Mouse (Mus musculus): Measurements from ENCODE around the gene Camk1d. TPM values are rescaled to one million over a fixed set of nuclear protein-coding genes. Genes with fewer than 3 reads are reported as not detected.
A peak's percentile ranks its signal among the peaks of the same experiment; 100 is the strongest.

Gene Camk1d
- total RNA-seq, 2 experiments from 2014 or later: 0.96 to 2.0 TPM

DNA sequence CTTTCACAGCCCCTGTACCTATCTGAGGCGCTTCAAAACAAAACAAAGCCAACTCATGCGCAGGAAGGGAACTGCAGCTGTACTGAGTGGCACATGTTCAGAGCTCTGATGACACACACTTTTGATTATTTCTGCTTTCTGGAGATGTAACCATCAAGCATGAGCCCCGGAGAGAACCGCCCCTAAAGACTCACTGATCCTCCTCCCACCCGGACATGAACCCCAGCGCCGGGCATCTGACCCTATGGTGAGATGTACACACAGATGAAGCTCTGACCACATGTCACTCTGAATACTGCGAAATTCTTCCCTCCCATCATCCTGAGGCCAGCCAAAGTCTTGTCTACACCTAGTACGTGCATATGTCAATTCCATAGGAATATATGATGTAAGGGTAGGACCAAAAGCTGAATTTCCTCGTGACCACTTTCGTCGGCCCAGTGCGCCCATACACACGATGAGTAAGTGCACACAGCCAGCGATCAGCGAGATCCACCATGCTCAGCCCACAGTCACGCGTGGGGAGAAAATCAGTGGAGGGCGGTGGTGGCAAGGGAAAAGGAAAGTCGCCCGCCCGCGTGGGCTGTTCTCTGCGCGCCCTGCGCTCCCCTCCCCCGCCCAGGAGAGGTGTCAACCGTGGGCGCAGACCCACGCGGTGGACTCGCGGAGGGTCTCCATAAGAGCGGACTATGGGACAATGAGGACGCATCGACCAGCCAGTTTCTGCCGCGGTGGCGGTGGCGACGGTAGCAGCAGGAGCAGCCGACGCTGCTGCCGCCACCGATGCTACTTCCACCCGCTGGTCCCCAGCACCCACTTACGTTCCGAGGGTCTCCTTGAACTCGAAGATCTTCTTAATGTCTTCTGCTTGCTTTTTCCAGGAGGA is 747 bp downstream of the Camk1d start:
- DNase-seq: peak in 1 of 2 experiments; percentile 8
- intact Hi-C loops (cut with DNase I): no loop called here

DNA sequence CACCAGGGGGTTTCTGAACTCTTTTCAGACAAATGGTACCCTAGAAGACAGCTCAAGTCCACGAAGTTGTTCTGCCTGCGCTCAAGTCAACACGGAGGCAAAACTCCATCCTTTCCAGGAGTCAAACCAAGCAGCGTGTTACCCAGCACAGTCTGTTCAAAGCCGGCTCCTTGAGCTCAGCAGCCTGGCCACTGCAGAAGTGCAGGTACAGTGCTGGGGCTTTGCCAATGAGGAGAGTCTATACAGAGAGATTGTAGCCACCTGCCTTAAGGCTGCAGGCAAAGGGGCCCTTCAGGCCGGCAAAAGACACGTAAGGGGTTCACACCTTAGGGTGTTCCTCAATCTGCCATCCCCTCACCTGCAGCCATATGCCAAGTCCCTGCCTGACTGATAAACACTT is 2.1 kb downstream of the Camk1d start:
- intact Hi-C loops (cut with DNase I): no loop called here
- DNase-seq: no peak

DNA sequence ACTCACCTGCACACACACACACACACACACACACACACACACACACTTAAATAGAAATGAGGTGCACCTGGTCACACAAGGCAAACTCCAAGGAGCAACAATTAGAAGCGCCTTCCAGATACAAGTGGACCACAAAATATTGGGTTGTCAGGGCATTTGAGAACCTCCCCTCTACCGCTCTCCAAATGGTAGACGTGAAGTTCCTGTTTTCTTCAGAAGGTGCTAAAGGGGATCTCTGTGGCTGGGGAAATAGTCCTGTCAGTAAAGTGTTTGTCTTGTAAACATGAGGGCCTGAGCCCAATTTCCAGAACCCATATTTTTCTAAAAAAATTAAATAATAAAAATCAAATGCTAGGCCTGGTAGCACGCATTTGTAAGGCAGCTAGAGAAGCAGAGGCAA is 4.4 kb downstream of the Camk1d start:
- intact Hi-C loops (cut with DNase I): no loop called here
- no peak for DNase-seq

DNA sequence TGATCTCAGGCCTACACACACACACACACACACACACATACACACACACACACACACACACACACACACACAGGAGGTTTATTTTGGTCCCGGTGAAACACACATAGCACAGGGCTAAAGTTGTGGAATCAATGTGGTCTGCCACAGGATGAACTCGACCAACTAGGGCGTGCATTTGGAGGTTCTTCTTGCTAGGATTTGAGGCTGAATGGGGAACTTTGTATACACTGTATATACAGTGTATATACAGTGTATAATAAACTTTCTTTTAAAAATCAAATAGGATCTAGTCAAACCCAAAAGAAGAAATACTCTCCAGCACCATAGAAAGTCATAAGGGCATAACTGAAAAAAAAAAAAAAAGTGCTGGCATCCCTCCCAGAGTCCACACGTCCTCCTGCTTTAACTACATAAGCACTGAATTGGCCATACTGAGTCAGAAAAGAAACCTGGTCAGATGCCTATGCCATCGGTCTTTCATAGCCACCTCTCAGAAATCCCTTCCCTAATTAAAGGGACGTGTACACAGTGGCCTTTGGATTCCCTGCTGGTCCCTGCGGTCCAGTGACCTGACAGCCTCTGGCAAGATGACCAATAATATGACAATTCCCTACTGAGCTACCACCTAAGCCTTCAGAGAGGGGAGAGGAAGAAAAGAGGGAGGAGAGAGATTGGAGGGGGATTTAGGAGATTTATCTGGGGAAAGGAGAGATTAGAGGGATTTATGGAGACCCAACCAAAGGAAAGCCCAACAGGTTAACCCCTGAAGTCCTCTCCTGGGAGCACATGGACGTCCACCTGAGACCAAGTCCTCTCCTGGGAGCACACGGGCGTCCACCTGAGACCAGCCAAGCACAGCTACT is 6.2 kb downstream of the Camk1d start:
- no peak for DNase-seq

DNA sequence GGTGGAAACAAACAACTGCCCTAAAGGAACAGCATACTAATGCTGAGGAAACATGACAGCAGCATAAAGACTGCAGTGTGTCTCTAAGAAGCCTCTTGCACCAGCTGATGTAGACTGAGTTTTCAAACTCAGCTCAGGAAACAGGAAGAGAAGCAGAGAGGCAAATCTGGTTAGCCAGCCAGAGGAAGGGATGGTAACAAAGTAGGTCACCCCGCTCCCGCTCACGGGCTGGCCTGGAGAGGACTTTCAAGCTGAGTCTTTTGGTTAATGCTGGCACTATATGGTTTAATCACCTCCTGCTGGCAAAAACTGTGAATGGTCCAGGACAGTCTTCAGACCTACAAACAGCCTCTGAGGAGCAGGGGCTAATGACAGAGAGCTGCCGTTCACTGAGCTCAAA is 7.7 kb downstream of the Camk1d start:
- intact Hi-C loops (cut with DNase I): no loop called here

More for the DNA sequence above, 6.2 kb downstream of the Camk1d start:
- intact Hi-C loops (cut with DNase I): no loop called here

DNA sequence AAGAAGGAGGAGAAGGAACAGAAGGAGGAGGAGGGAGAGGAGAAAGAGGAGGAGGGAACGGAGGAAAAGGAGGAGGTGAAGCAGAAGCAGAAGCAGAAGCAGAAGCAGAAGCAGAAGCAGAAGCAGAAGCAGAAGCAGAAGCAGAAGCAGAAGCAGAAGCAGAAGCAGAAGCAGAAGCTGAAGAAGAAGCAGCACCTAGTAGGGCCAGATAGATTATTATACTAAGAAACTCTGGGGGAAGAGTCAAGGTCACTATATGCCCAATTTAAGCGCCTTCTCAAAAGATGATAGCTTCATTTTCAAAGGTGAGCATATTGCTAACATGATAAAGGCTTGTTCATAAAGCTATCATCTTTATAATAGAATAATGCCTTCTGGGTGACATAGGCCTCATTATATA is 11.9 kb downstream of the Camk1d start:
- intact Hi-C loops (cut with DNase I): no loop called here
- DNase-seq: no peak

More for the DNA sequence above, 7.7 kb downstream of the Camk1d start:
- DNase-seq: no peak

DNA sequence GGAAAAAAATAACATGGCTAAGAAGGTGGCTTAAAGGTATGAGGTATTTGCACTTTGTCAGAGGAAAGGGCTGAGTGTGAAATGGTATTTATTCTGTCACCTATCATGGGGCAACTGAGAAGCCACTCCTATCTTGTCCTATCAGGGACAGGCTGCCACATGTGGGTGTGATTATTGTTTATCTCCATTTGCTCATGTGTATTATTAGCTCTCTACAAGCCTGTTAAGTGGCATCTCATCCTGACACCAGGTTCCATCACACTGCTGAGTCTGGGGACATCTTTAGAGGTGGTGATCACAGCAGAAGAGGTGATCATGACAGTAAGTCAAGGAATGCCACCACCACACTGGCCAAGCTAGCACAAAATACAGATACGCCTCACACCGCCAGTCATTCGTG is 13.4 kb downstream of the Camk1d start:
- intact Hi-C loops (cut with DNase I): no loop called here
- DNase-seq: no peak

DNA sequence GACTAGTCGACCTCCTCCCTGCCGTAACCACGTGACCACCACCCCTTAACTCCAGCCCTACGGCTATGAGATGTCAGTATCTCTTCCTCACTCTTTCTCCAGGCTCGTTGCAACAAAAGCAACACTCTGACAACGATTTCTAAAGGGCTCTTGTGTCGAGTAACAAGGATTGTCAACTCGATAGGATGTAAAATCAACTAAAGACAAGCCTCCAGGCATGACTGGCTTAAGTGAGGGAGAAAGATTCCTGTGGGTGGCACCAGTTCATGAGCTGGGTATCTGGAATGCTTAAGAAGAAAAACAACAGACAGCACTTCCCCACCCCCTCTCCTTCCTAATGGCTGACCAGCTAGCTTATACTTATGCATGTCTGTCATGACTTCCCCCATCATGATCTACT is 15.9 kb downstream of the Camk1d start:
- no peak for DNase-seq
- intact Hi-C loops (cut with DNase I): no loop called here

DNA sequence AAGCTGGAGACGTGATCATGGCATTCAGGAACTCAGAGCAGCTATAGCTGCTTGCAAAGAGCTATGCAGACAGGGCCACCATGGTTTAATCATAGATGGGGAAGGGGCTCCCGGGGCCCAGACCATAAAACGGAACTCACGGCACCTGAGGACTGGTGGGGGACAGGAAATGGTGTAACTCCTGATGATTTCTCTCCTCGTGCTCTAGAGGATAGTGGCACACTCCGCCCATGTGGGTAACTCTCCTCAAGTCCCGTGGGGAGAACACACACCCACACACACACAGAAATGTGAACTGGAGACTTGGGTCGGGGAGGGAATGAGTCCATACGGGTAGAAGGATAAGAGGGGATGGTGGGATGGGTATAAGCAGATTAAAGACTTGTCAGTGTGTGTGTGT is 20.2 kb downstream of the Camk1d start:
- no peak for DNase-seq
- intact Hi-C loops (cut with DNase I): no loop called here

DNA sequence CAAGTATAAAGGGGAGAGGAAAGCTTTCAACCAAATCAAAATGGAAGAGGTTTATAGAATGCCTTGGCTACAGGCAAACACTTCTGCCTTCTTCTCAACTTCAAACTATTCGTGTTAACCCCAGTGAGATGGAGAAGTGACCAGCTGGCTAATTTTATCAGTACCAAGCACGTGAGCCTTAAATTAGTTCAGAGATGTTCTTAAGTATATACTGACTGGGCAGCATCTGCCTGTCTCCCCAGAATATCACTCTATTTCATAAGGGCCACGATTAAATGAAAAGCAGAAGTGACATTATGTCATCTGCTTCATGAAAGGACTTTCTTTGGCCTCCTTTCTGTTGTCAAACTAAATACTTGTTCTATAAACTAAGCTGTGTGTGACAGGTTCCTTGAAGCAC is 22.6 kb downstream of the Camk1d start:
- no peak for DNase-seq
- intact Hi-C loops (cut with DNase I): no loop called here

DNA sequence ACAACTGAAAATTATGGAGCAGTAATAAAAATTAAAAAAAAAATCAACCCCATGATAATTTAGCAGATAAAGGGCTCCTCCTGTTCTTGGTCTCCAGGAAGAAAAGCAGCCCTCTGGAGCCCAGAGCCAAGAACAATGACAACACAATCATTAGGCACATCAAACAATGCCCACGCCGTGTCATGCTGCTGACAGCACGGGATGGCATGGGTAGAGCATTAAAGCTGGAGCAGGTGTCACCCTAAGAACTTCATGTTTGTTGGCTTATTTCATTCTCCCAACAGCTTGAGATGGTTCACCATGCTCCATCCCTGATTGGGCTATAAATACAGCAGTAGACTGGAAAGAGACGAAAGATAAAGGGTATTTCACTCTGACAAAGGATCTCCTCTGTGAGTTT is 30.9 kb downstream of the Camk1d start:
- intact Hi-C loops (cut with DNase I): no loop called here
- DNase-seq: no peak

DNA sequence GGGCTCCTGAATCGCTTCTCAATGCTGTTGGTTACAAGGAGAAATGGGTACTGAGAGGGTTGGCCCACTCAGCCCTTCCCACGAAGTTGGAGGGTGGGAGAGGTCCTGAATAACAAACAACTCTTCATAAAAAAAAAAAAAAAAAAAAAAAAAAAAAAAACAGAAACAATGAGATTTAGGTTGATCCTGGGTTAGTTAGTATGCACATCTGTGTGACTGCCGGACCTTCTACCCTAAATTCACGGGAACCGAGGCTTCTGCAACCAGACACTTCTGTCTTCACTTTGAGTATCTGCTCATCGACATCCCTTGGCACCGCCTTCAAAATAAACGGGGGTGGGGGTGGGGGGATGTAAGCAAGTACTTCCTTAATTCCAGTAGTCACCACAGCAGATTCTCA is 32.4 kb downstream of the Camk1d start:
- DNase-seq: no peak
- intact Hi-C loops (cut with DNase I): no loop called here

DNA sequence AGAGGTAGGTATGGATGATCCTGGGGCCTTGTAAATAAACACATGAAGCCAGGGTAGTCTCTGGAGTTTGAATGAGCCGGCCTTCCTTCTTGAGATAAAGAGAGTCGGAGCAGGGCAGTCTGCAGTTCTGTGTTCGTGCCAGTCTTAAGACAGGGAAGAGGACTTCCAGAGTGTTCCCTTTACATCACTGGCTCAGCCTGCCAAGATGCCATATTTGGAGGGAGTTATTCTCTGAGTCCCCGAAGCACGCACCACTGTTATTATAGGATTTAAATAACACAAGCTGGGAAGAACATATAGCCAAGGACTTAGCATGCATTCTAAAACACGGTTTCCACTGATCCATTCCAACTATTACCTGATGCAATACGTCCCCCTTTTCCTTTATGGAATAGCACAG is 33.0 kb downstream of the Camk1d start:
- DNase-seq: no peak
- intact Hi-C loops (cut with DNase I): no loop called here

DNA sequence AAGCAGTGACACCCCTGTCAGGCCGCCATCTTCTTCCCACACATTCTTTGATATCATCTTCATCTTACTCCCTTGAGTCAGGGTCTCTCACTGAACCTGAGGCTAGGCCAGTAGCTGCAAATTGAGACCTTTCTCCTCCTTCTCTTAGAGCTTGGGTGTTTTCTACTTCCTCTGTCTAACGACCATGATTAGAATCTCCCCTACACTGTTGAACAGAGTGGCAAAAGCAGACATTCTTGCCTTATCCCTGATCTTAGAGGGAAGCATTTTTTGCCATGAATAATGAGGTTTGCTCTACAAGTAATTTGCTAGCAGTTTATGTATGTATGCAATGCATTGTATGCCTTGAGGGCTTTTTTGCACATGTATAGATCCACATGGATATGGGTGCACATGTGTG is 35.3 kb downstream of the Camk1d start:
- DNase-seq: no peak
- intact Hi-C loops (cut with DNase I): no loop called here

DNA sequence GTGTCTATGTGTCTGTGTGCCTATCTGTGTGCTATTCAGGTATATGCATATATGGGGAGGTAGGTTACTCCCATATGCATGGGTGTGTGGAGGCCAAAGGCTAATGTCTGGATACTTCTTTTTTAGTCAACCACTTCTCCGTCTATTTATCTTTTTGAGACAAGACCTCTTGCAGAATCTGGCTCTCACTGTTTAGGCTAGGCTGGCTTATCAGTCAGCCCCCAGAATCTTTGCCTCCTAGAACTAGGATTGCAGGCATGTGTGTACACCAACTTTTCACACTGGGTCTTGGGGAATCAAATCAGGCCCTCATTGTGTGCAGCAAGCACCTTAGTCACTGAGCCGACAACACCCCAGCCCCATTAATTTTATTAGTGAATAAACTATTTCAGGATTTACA is 36.8 kb downstream of the Camk1d start:
- DNase-seq: no peak
- intact Hi-C loops (cut with DNase I): no loop called here

DNA sequence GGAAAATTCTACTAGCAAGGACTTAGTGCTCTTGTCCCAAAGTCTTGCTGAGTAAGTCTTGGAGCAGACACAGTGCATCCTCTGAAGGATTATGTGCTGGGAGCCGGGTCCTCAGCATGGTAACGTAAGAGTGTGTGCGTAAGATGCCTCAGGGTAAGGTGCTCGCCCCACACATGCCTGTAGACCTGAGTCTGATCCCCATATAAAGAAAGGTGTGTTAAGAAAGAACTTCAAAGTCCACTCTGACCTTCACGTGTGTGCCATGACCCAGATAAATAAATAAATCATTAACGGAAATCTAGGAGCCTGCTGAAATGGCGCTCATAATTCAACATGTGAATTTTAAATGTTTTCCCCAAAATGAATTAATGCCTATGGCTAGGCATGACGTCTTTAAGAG is 37.5 kb downstream of the Camk1d start:
- DNase-seq: no peak
- intact Hi-C loops (cut with DNase I): no loop called here

DNA sequence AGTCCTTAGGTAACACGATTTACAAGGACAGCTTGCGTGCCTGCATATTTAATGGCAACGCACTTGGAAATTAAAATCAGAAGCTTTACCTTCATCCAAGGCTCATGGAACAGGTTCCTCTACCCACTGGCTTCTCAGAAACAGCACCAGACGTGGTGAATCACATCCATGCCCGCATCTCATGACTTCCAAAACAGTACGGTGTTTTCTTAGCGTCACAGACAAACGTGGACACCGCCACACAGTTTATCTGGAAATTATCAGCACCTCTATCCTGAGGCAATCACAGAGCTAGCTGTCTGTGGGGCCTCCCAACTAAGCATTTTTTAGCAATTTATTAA is 38.2 kb downstream of the Camk1d start:
- intact Hi-C loops (cut with DNase I): no loop called here
- no peak for DNase-seq

DNA sequence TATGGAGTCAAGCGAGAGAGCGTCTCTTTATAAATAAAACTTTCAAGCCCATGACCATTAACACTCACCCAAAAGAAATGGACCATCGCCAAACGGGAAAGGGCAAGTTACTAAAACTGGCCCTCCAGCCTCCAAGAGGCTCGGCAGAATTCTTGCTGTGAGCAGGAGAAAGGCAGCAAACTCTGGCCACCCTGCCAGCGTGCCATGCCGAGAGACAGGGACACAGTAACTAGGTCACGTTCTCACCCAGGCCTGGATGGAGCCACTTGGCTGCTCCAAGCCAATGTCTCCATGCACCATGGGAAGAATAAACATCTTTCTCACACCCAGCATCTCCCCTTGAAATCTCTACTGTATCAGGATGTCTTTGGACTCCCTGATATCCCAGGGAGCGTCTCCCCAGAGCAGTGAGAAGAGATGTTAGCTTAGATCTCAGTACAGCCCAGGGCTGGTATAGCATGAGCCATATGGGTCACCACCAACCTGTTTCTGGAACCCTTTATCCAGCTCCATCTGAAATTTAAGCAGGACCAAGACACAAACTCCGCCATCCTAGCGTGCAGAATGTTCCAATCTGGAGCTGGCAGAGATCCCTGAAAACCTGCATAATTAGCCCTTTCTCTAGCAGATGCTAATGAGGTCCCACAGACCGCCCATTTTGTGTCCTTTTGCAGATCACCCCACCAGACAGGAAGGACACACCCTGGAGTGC is 38.7 kb downstream of the Camk1d start:
- DNase-seq: peak in 1 of 2 experiments; percentile 15

DNA sequence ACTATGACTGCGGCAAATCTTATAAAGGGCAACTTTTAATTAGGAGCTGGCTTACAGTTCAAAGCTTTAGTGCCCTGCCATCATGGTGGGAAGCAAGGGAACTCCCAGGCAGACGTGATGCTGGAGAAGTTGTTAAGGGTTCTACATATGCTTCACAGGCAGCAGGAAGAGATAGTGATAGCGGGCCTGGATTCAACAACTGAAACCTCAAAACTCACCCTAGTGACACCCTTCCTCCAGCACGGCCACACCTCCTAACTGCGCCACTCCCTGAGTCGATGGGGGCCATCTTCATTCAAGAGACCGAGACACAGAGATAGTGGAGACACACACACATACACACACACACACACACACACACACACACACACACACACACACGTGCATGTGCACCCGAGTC is 39.8 kb downstream of the Camk1d start:
- intact Hi-C loops (cut with DNase I): no loop called here
- no peak for DNase-seq

More for the DNA sequence above, 38.7 kb downstream of the Camk1d start:
- intact Hi-C loops (cut with DNase I): no loop called here

DNA sequence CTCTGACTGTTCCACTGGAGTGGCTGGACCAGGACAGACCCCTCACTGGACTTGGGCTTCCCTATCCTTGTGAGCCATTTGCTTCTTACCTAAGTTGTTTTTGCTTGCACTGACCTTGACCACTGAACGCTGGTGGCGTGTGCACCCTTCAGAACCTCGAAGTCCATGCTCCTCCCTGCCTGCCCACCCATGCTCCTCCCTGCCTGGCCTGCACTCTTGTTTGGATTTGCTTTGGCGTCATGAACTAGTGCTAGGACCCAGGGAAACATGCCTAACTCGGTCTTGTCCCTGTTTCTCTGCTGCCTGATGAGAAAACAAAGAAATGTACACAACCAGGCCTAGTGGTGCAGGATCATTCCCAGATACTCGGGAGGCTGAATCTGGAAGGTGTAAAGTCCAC is 40.5 kb downstream of the Camk1d start:
- intact Hi-C loops (cut with DNase I): no loop called here
- no peak for DNase-seq

DNA sequence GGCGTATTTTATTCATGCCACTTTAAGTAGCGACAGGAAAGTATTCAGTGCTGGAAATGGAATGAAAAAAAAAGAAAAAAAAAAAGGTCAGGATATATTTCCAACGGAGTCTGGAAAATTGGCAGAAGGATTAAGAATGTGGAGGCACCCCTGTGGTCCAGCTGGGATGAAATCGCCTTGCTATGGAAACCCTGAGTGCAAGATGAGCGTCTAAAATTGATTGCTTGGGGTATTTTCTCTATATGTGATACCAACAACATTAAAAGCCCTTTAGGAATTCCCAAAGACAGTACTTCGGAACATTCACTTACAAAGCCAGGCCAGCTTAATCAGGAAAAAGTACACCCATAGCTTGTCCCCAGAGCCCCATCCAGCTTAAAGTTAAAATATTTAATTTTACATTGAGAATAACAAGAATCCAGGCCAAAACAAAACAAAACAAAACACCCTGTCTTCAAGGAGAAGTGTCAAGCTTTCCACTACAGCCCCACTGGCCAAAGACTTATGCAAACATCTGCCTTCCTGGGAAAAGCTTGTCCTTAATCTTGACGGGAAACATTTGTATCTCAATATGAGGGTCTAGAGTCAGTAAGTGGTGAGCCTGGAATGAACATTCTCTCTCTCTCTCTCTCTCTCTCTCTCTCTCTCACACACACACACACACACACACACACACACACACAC is 41.3 kb downstream of the Camk1d start:
- intact Hi-C loops (cut with DNase I): no loop called here
- no peak for DNase-seq
